Mouse (Mus musculus) embryonic facial prominence, embryonic 14.5 days (tissue): Measurements from ENCODE around the gene Nsdhl. TPM values are rescaled to one million over a fixed set of nuclear protein-coding genes. Genes with fewer than 3 reads are reported as not detected.

ENCODE experiments used
- ATAC-seq: fragments of 200-750 bp; cut with Nextera tagmentation; 2 replicates; pipeline ENCODE4 v1.8.0; 2017; ENCODE audit warnings: low read depth, moderate number of reproducible peaks, moderate TSS enrichment
- DNase-seq: peaks from one replicate; pipeline ENCODE4 v3.0.0-alpha.2; 2015; ENCODE audit warnings: low spot score
- H3K27ac ChIP-seq: fragments of 300-500 bp; sonication (generic); replicated peaks from 2 replicates; pipeline ENCODE4 v1.5.1; 2014; ENCODE audit warnings: low read depth, mild to moderate bottlenecking, low read length, moderate library complexity
- H3K27me3 ChIP-seq: fragments of 300-500 bp; sonication (generic); replicated peaks from 2 replicates; pipeline ENCODE4 v1.6.1; 2014; ENCODE audit warnings: low read length; ENCODE audit not compliant: control insufficient read depth, insufficient read depth
- H3K36me3 ChIP-seq: fragments of 300-500 bp; sonication (generic); 2 replicates; pipeline ENCODE4 v1.6.1; 2014; ENCODE audit warnings: low read length, mixed read lengths; ENCODE audit not compliant: control insufficient read depth, insufficient read depth
- H3K4me1 ChIP-seq: fragments of 300-500 bp; sonication (generic); 2 replicates; pipeline ENCODE4 v1.6.1; 2014; ENCODE audit warnings: antibody characterized with exemption, low read length; ENCODE audit not compliant: control insufficient read depth, insufficient read depth
- H3K4me2 ChIP-seq: fragments of 300-500 bp; sonication (generic); 2 replicates; pipeline ENCODE4 v1.6.1; 2014; ENCODE audit warnings: low read depth, mild to moderate bottlenecking, low read length, moderate library complexity, mixed read lengths
- H3K4me3 ChIP-seq: fragments of 300-500 bp; sonication (generic); 2 replicates; pipeline ENCODE4 v1.5.1; 2014; ENCODE audit warnings: low read depth, mild to moderate bottlenecking, low read length
- H3K9ac ChIP-seq: fragments of 300-500 bp; sonication (generic); 2 replicates; pipeline ENCODE4 v1.6.1; 2014; ENCODE audit warnings: low read depth, mild to moderate bottlenecking, low read length, moderate library complexity, mixed read lengths
- H3K9me3 ChIP-seq: fragments of 300-500 bp; sonication (generic); 2 replicates; pipeline ENCODE4 v1.6.1; 2016; ENCODE audit warnings: low read length; ENCODE audit not compliant: control insufficient read depth
- WGBS: fragments of 180-500 bp; shearing (Covaris S2); extraction: QIAGEN DNeasy Blood & Tissue Kit; methylation state at CpG from one replicate; pipeline ENCODE4 v1.1.7; 2014; 5-methylcytosine and 5-hydroxymethylcytosine counted together
- polyA plus RNA-seq: library from polyadenylated mRNA; unstranded; fragments of >200 nt; fragmentation: Nextera tagmentation; extraction: Ambion mirVana; gene quantifications from 2 replicates; pipeline ENCODE4 v1.2.1, GENCODE M21; 2014

The Nsdhl gene
- polyA plus RNA-seq, 1 experiment from 2014 or later = 22.5 TPM

- Histone ChIP-seq H3K4me1 (no peaks in the 10 kb centered on the region; the same call in 1 of the 2 replicates), H3K27me3 (no peaks in the 10 kb centered on the region), H3K9ac (peak overlapping the region; percentile 62), H3K27ac (peak overlapping the region; percentile 33; the same call in 1 of the 2 replicates), H3K4me3 (peak overlapping the region; percentile 43), H3K4me2 (peak overlapping the region; percentile 63), H3K9me3 (no peaks in the 10 kb centered on the region), H3K36me3 (no peaks in the 10 kb centered on the region)
- 31% methylated on average over 10 of the region's 14 CpGs for WGBS
- ATAC-seq (no peak), DNase-seq (no peak)
Measured at GRCm38 (mm10) chrX:72987520-72987905, 69.2 kb downstream of the Nsdhl start.

GRCm38 (mm10) chrX:72988431-72988830 lies 70.1 kb downstream of the Nsdhl start:
- ATAC-seq = no peak
- no peaks in the 10 kb centered on the region for H3K9me3 ChIP-seq
- H3K27ac ChIP-seq = no peak overlapping the region
- no peaks in the 10 kb centered on the region for H3K27me3 ChIP-seq
- DNase-seq = no peak
- WGBS = 86% methylated on average over 3 of the region's 3 CpGs
- no peak overlapping the region for H3K9ac ChIP-seq
- H3K36me3 ChIP-seq = no peaks in the 10 kb centered on the region
- H3K4me3 ChIP-seq = no peak overlapping the region
- H3K4me2 ChIP-seq = no peak overlapping the region; the same call in 1 of the 2 replicates
- no peaks in the 10 kb centered on the region; the same call in 1 of the 2 replicates for H3K4me1 ChIP-seq

- no peaks in the 10 kb centered on the region for H3K4me1 ChIP-seq
- no peaks in the 10 kb centered on the region for H3K27me3 ChIP-seq
- DNase-seq (no peak), ATAC-seq (no peak)
- H3K36me3 ChIP-seq = no peaks in the 10 kb centered on the region
- no peak overlapping the region for H3K4me3 ChIP-seq
- H3K9ac ChIP-seq = no peak overlapping the region
- H3K27ac ChIP-seq = no peak overlapping the region
- 84% methylated on average over 3 of the region's 3 CpGs for WGBS
- H3K4me2 ChIP-seq = no peak overlapping the region
- H3K9me3 ChIP-seq = no peaks in the 10 kb centered on the region
Measured at GRCm38 (mm10) chrX:72990581-72990980, 72.2 kb downstream of the Nsdhl start.

GRCm38 (mm10) chrX:72992291-72992919 lies 74.0 kb downstream of the Nsdhl start:
- 54% methylated on average over 5 of the region's 5 CpGs for WGBS
- no peak for DNase-seq
- Histone ChIP-seq H3K27me3 (no peaks in the 10 kb centered on the region), H3K9me3 (no peaks in the 10 kb centered on the region), H3K4me2 (no peak overlapping the region), H3K4me3 (no peak overlapping the region), H3K4me1 (no peaks in the 10 kb centered on the region), H3K27ac (no peak overlapping the region), H3K9ac (no peak overlapping the region), H3K36me3 (no peaks in the 10 kb centered on the region)
- ATAC-seq = no peak

GRCm38 (mm10) chrX:72995542-72995941 lies 77.2 kb downstream of the Nsdhl start:
- Histone ChIP-seq H3K27me3 (no peaks in the 10 kb centered on the region), H3K36me3 (no peaks in the 10 kb centered on the region), H3K9me3 (no peaks in the 10 kb centered on the region), H3K4me2 (no peak overlapping the region), H3K4me3 (no peak overlapping the region), H3K9ac (no peak overlapping the region), H3K27ac (no peak overlapping the region), H3K4me1 (no peaks in the 10 kb centered on the region)
- 67% methylated on average over 3 of the region's 3 CpGs for WGBS
- DNase-seq (no peak), ATAC-seq (no peak)

- H3K9me3 ChIP-seq = no peaks in the 10 kb centered on the region
- H3K36me3 ChIP-seq = no peaks in the 10 kb centered on the region
- no peak overlapping the region for H3K27ac ChIP-seq
- no peak for DNase-seq
- 71% methylated on average over 5 of the region's 5 CpGs for WGBS
- H3K4me2 ChIP-seq = no peak overlapping the region
- no peak overlapping the region for H3K9ac ChIP-seq
- H3K4me3 ChIP-seq = no peak overlapping the region
- no peaks in the 10 kb centered on the region for H3K4me1 ChIP-seq
- H3K27me3 ChIP-seq = no peaks in the 10 kb centered on the region
- ATAC-seq = no peak
Measured at GRCm38 (mm10) chrX:73003110-73003509, 84.8 kb downstream of the Nsdhl start.

GRCm38 (mm10) chrX:73005678-73006077 lies 87.3 kb downstream of the Nsdhl start:
- no peak overlapping the region for H3K4me3 ChIP-seq
- WGBS = 73% methylated on average over 4 of the region's 4 CpGs
- no peak for ATAC-seq

GRCm38 (mm10) chrX:73007597-73008479 lies 89.5 kb downstream of the Nsdhl start:
- no peaks in the 10 kb centered on the region for H3K36me3 ChIP-seq
- DNase-seq = peak; percentile 97
- peak; percentile 100 for ATAC-seq
- WGBS = 12% methylated on average over 23 of the region's 27 CpGs
- no peaks in the 10 kb centered on the region for H3K4me1 ChIP-seq
- peak overlapping the region; percentile 34 for H3K4me3 ChIP-seq
- H3K9ac ChIP-seq = peak overlapping the region; percentile 53
- H3K4me2 ChIP-seq = peak overlapping the region; percentile 51
- no peaks in the 10 kb centered on the region for H3K9me3 ChIP-seq
- peak overlapping the region; percentile 74; the same call in 1 of the 2 replicates for H3K27ac ChIP-seq
- H3K27me3 ChIP-seq = no peaks in the 10 kb centered on the region

More at GRCm38 (mm10) chrX:73005678-73006077, 87.3 kb downstream of the Nsdhl start:
- Histone ChIP-seq H3K27ac (no peak overlapping the region), H3K9ac (no peak overlapping the region), H3K9me3 (no peaks in the 10 kb centered on the region), H3K27me3 (no peaks in the 10 kb centered on the region), H3K36me3 (no peaks in the 10 kb centered on the region), H3K4me1 (no peaks in the 10 kb centered on the region), H3K4me2 (no peak overlapping the region)
- no peak for DNase-seq
